In the genomic region with DNA sequence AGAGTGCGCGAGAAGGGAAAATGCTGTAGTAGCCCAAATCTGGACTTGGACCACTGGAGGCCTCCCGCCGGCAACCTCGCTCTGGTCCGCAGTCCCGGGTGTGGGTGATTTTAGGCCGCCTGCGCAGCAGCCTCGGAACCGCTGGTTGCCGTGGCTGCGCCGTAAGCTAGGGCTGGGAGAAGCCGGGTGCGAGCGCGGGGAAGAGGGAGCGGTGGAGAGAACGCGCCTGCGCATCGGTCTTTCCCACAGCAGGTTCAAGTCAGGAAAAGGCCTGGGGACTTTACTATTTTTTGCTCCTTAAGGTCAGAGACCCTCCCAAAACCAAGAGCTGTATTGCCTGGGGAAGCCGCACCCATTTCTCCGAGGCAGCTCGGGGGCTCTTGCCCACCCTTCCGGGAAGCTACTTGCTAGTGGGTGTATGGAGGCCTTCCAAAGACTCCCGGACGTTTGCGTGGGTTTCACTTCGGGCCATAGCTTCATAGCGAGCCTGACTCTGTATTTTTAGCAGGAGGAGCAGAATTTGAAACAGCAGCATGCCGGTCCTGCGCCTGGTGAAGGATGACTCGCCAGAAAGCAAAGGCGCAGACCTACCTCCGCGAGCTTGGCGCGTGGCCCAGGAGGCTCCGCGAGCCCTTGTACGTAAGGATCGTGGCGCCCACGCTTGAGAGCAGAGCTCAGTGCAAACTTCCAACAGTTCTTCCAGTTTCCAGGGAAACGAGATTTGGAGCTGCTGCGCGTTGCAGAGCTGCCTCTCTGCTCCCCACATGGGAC, we compare ENCODE assay signal across 8 mouse cellular contexts. TPM values are rescaled to one million over a fixed set of nuclear protein-coding genes. Genes with fewer than 3 reads are reported as not detected.
A peak's percentile ranks its signal among the peaks of the same experiment; 100 is the strongest.
DNase-seq lines count a peak whose midpoint lies in the region; ATAC-seq and TF ChIP-seq lines count a peak whose summit lies in the region.

No protein-coding gene starts in this region.

- H3K36me3 ChIP-seq in forebrain, embryonic 15.5 days = no peaks in the 10 kb centered on the region
- H3K36me3 ChIP-seq in hindbrain, embryonic 11.5 days (ENCODE audit: control insufficient read depth, insufficient read depth, low read length) = no peaks in the 10 kb centered on the region
- no peaks in the 10 kb centered on the region for H3K36me3 ChIP-seq in lung, postnatal 0 days (ENCODE audit: insufficient read depth, low read length)

- peak; percentile 41; the same call in 1 of the 2 replicates for ATAC-seq in forebrain, embryonic 15.5 days (replicated peaks)
- ATAC-seq in hindbrain, embryonic 11.5 days (ENCODE audit: low FRiP score) = 0 out of 2 replicates have a peak, but pooled peaks have one; percentile 8
- no peak for ATAC-seq in lung, postnatal 0 days

- no peak for TF ChIP-seq EP300 in lung, postnatal 0 days (IDR thresholded peaks at IDR 0.05)

- no peak for TF ChIP-seq CTCF in lung, postnatal 0 days (IDR thresholded peaks at IDR 0.05)

- H3K4me2 ChIP-seq in forebrain, embryonic 15.5 days (replicated peaks) = peak overlapping the region; percentile 83
- H3K4me2 ChIP-seq in hindbrain, embryonic 11.5 days (replicated peaks; ENCODE audit: low read depth, low read length) = peak overlapping the region; percentile 44
- H3K4me2 ChIP-seq in lung, postnatal 0 days (replicated peaks; ENCODE audit: low read depth, low read length) = peak overlapping the region; percentile 61

- WGBS in forebrain, embryonic 15.5 days = under 1% methylated on average over 49 of the region's 49 CpGs
- under 1% methylated on average over 49 of the region's 49 CpGs for WGBS in hindbrain, embryonic 11.5 days
- WGBS in lung, postnatal 0 days = 1% methylated on average over 49 of the region's 49 CpGs

- peaks cover 79% of the 10 kb centered on the region for H3K27me3 ChIP-seq in forebrain, embryonic 15.5 days
- H3K27me3 ChIP-seq in hindbrain, embryonic 11.5 days (ENCODE audit: control insufficient read depth, insufficient read depth, low read length) = peaks cover 71% of the 10 kb centered on the region
- H3K27me3 ChIP-seq in lung, postnatal 0 days (replicated peaks; ENCODE audit: insufficient read depth, low read length) = peaks cover 66% of the 10 kb centered on the region

- H3K4me1 ChIP-seq in forebrain, embryonic 15.5 days = peaks cover 31% of the 10 kb centered on the region
- peaks cover 18% of the 10 kb centered on the region for H3K4me1 ChIP-seq in hindbrain, embryonic 11.5 days (replicated peaks; ENCODE audit: control insufficient read depth, insufficient read depth, low read length)
- peaks cover 14% of the 10 kb centered on the region; the same call in 1 of the 2 replicates for H3K4me1 ChIP-seq in lung, postnatal 0 days (ENCODE audit: insufficient read depth, low read depth, low read length)

- peak overlapping the region; percentile 59 for H3K4me3 ChIP-seq in forebrain, embryonic 15.5 days
- peak overlapping the region; percentile 32 for H3K4me3 ChIP-seq in hindbrain, embryonic 11.5 days (ENCODE audit: low read depth, low read length)
- H3K4me3 ChIP-seq in lung, postnatal 0 days (ENCODE audit: low read depth, low read length) = peak overlapping the region; percentile 45

- no peaks in the 10 kb centered on the region for H3K9me3 ChIP-seq in forebrain, embryonic 15.5 days
- H3K9me3 ChIP-seq in hindbrain, embryonic 11.5 days (ENCODE audit: control insufficient read depth, low read length) = no peaks in the 10 kb centered on the region
- H3K9me3 ChIP-seq in lung, postnatal 0 days (ENCODE audit: low read length) = no peaks in the 10 kb centered on the region

- DNase-seq in Muller cell, postnatal 12 days (ENCODE audit: inconsistent ontology term) = peak; percentile 54
- DNase-seq in cerebellum, adult 11 months = peak; percentile 57
- DNase-seq in hindbrain, embryonic 11.5 days (ENCODE audit: low spot score) = peak; percentile 55
- peak; percentile 70 to 73 for DNase-seq in layer of hippocampus, postnatal 25 days (ENCODE audit: extremely low spot score in 1 of 2, low spot score in 1 of 2)
- DNase-seq in lung, postnatal 0 days (ENCODE audit: low spot score) = peak; percentile 26
- DNase-seq in ovary, postnatal 36 days (ENCODE audit: low spot score) = peak; percentile 51
- no peak for DNase-seq in spleen, adult 12 weeks (ENCODE audit: low spot score)

- H3K27ac ChIP-seq in forebrain, embryonic 15.5 days (replicated peaks) = no peak overlapping the region
- no peak overlapping the region for H3K27ac ChIP-seq in hindbrain, embryonic 11.5 days (ENCODE audit: low read depth, low read length)
- H3K27ac ChIP-seq in lung, postnatal 0 days (ENCODE audit: low read length) = no peak overlapping the region

- H3K9ac ChIP-seq in forebrain, embryonic 15.5 days (replicated peaks) = peak overlapping the region; percentile 43
- no peak overlapping the region for H3K9ac ChIP-seq in hindbrain, embryonic 11.5 days (ENCODE audit: low read depth, low read length)
- no peak overlapping the region for H3K9ac ChIP-seq in lung, postnatal 0 days (replicated peaks; ENCODE audit: low read depth)

RNA-seq across cellular contexts. Expression of gene Gm42517, which starts 1.3 kb away (rescaled TPM):
- 0.83 and 1.1 TPM in 2 replicates for polyA plus RNA-seq in forebrain, embryonic 15.5 days (2015; fragmentation: Nextera tagmentation; extraction: Ambion mirVana)
- polyA plus RNA-seq in hindbrain, embryonic 11.5 days (2014; fragmentation: Nextera tagmentation; extraction: Ambion mirVana) = 0.13 and 0.15 TPM in 2 replicates
- total RNA-seq in layer of hippocampus, postnatal 25 days (2021) = 10 to 100 TPM; 55.4 to 61.2 TPM
- 0.06 and 0.07 TPM in 2 replicates for polyA plus RNA-seq in lung, postnatal 0 days (2015; fragmentation: Nextera tagmentation; extraction: Ambion mirVana)

RNA-seq across cellular contexts. Expression of gene Pde6b, which starts 19.2 kb away (rescaled TPM):
- 0.20 TPM in 1 of 2 replicates, not detected in the other for polyA plus RNA-seq in forebrain, embryonic 15.5 days (2015; fragmentation: Nextera tagmentation; extraction: Ambion mirVana)
- 0.14 TPM in 1 of 2 replicates, not detected in the other for polyA plus RNA-seq in hindbrain, embryonic 11.5 days (2014; fragmentation: Nextera tagmentation; extraction: Ambion mirVana)
- under 1 TPM; 0.25 to 0.33 TPM for total RNA-seq in layer of hippocampus, postnatal 25 days (2021)
- 0.06 TPM in 1 of 2 replicates, not detected in the other for polyA plus RNA-seq in lung, postnatal 0 days (2015; fragmentation: Nextera tagmentation; extraction: Ambion mirVana)

RNA-seq across cellular contexts. Expression of gene Pigg, which starts 56.6 kb away (rescaled TPM):
- polyA plus RNA-seq in forebrain, embryonic 15.5 days (2015; fragmentation: Nextera tagmentation; extraction: Ambion mirVana) = 6.2 and 6.4 TPM in 2 replicates
- 2.7 and 3.2 TPM in 2 replicates for polyA plus RNA-seq in hindbrain, embryonic 11.5 days (2014; fragmentation: Nextera tagmentation; extraction: Ambion mirVana)
- total RNA-seq in layer of hippocampus, postnatal 25 days (2021) = 10 to 100 TPM; 10.9 to 11.5 TPM
- polyA plus RNA-seq in lung, postnatal 0 days (2015; fragmentation: Nextera tagmentation; extraction: Ambion mirVana) = 4.6 and 6.4 TPM in 2 replicates
